Mouse (Mus musculus) adrenal gland, postnatal 25 days (tissue): ENCODE measurements at regions not wholly inside any gene's neighbourhood (a gene's known extent, or its start where the extent isn't known, plus 50 kb on each side); places are given as distances from the start of the nearest gene placed in this dataset.
"Not testable (repeated sequence)": the region's sequence is repeated elsewhere in the genome, so short reads cannot be mapped to it uniquely, and the experiment has no call there.

Experiments used
- DNase-seq: peaks from one replicate; pipeline ENCODE4 v3.0.0; 2021; ENCODE audit warnings: mixed read lengths

DNA sequence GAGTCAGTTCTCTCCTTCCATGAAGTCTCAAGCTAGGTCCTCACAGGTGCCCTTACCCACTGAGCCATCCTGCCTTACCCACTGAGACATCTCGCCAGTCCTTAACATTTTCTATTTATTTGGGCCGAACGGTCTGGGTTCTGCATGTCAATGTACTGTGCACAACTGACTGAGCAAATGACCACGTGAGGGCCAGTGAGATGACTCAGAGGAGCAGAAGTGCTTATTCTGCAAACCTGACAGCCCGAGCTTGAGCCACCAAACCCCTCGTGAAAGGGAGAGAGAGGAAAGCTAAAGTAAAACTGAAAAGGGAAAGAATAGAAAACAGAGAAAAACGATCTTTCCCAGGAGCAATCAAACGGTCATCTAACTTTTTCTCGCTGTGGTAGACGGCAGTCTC lies 52.2 kb upstream of the Nmd3 start:
- peak; percentile 22 for DNase-seq

GRCm38 (mm10) chr3:69667820-69668219 lies 54.0 kb upstream of the Nmd3 start:
- DNase-seq: no peak

DNA sequence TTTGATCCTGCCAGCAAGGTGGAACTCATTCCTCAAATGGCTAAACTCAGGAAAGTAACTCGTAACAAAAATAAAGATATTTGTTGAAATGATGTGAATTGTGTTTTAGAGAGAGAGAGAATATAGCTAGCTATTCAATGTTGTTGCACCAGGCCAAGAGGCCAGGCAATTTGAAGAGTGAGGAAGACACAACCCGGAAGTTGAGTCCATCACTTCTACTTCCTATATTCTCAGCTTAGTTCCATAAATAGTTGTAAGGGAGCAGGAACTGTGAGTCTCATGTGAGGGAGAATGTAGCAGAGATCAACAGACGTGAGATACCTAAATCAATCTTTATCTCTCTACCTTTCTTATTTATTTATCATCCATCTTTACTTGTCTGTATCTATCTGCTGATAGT lies 54.4 kb upstream of the Nmd3 start:
- DNase-seq: no peak

- no peak for DNase-seq
Observed at GRCm38 (mm10) chr3:69664277-69664676, 57.5 kb upstream of the Nmd3 start.

GRCm38 (mm10) chr3:69658185-69658584 lies 59.4 kb upstream of the B3galnt1 start:
- DNase-seq: no peak

- DNase-seq: no peak
Observed at GRCm38 (mm10) chr3:69657570-69657969, 58.8 kb upstream of the B3galnt1 start.

DNA sequence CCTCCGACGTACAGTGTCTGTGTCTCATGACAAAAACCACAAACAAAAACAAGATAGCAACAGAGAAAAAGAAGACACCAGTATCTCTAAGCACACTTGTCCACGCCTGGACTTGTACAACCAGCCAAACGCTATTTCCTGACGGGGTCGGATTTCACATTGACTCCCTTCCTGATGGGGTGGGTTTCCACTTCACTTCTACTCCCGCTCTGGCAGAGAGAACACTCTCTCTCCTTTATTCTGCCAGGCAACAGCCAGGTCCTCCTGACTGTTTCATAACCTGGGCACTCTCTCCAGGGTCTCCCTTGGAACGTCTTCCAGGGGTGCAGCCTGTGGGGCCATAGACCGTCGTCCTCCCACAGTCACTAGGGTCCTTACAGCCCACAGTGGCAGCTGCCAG lies 56.9 kb upstream of the B3galnt1 start:
- not testable (repeated sequence) for DNase-seq

DNA sequence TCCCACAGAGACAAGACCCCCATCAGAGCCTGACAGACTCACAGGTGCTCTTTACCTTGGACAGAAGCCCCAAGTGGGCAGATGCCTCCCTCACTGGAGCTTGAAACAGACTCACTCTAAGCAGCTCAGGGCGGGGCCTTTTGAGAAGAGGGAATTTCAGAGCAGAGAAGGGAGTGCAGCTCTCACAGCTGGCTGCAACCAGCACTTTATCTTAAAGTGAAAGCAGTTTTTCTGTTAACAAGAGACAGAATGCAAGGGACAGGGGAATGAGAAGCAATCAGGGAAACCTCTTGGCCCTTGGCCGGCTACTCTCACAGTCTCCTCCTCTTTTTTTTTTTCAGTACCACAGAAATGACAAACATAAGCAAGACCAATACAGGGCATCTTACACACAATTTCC lies 56.2 kb upstream of the B3galnt1 start:
- DNase-seq: peak; percentile 20

DNA sequence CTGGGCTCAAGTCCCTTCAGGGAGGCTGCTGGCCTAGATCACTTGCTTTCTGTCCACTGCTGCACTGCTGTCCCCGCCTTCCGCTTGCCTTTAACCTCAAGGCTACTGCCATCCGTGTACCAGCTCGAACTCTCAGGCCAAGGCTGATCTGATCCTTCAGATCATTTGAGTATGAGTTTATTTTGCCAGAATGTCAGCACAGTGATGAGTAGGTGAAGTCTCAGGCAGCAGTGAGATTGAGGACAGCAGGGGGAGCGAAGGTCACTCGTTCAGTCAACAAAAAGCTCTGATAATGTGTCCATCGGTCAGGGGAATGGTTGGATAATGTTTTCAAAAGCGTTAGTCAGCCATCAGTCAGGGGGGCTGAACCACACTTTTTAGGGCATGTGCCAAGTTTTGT lies 54.6 kb upstream of the B3galnt1 start:
- DNase-seq: peak; percentile 26

DNA sequence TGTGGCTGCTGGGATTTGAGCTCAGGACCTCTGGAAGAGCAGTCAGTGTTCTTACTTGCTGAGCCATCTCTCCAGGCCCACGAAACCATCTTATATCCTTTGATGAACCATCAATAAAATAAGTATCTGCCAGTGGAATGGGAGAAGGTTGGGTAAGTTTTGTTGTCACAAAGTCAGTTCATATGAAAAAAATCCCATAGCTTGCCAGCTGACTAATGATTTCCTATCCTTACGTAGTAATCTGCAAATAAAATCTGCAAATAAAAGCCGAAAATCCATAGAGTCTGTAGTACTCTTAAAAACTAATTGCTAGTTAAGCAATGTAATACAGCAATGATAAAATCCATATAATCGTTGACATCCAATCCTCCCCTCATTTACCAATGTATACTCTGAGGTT lies 50.8 kb upstream of the B3galnt1 start:
- no peak for DNase-seq
